Mouse (Mus musculus): ENCODE data around the gene Slc25a3.

Slc25a3 gene

GRCm38 (mm10) chr10:91142654-91143191 lies 18.9 kb upstream of the Slc25a3 start:
- no peak for DNase-seq (ENCODE audit: low read depth, low spot score)

GRCm38 (mm10) chr10:91141564-91141963 lies 17.7 kb upstream of the Slc25a3 start:
- peak; percentile 14 for DNase-seq (ENCODE audit: low read depth, low spot score)

- DNase-seq (ENCODE audit: low read depth, low spot score), result no peak
Measured at GRCm38 (mm10) chr10:91139148-91139766, 15.4 kb upstream of the Slc25a3 start.

- no peak for DNase-seq (ENCODE audit: low read depth, low spot score)
Measured at GRCm38 (mm10) chr10:91138317-91138716, 14.5 kb upstream of the Slc25a3 start.

- no peak for DNase-seq (ENCODE audit: low read depth, low spot score)
Measured at GRCm38 (mm10) chr10:91137400-91137799, 13.5 kb upstream of the Slc25a3 start.

- no peak for DNase-seq (ENCODE audit: low read depth, low spot score)
Measured at GRCm38 (mm10) chr10:91135302-91135972, 11.6 kb upstream of the Slc25a3 start.

- DNase-seq (ENCODE audit: low read depth, low spot score), result no peak
Measured at GRCm38 (mm10) chr10:91131565-91131964, 7.7 kb upstream of the Slc25a3 start.

GRCm38 (mm10) chr10:91130792-91131191 lies 6.9 kb upstream of the Slc25a3 start:
- no peak for DNase-seq (ENCODE audit: low read depth, low spot score)

- no peak for DNase-seq (ENCODE audit: low read depth, low spot score)
Measured at GRCm38 (mm10) chr10:91128551-91129160, 4.8 kb upstream of the Slc25a3 start.

- no peak for DNase-seq (ENCODE audit: low read depth, low spot score)
Measured at GRCm38 (mm10) chr10:91127395-91127794, 3.5 kb upstream of the Slc25a3 start.

- no peak for DNase-seq (ENCODE audit: low read depth, low spot score)
Measured at GRCm38 (mm10) chr10:91126618-91127355, 2.9 kb upstream of the Slc25a3 start.

- no peak for DNase-seq (ENCODE audit: low read depth, low spot score)
Measured at GRCm38 (mm10) chr10:91123281-91123827, 505 bp downstream of the Slc25a3 start.

- no peak for DNase-seq (ENCODE audit: low read depth, low spot score)
Measured at GRCm38 (mm10) chr10:91122646-91123045, 1.2 kb downstream of the Slc25a3 start.

GRCm38 (mm10) chr10:91116958-91117357 lies 6.9 kb downstream of the Slc25a3 start:
- DNase-seq (ENCODE audit: low read depth, low spot score), result no peak

- DNase-seq (ENCODE audit: low read depth, low spot score), result no peak
Measured at GRCm38 (mm10) chr10:91109841-91110240, 14.0 kb downstream of the Slc25a3 start.

GRCm38 (mm10) chr10:91105981-91106380 lies 17.9 kb downstream of the Slc25a3 start:
- DNase-seq (ENCODE audit: low read depth, low spot score), result no peak

GRCm38 (mm10) chr10:91102799-91103590 lies 20.9 kb downstream of the Slc25a3 start:
- DNase-seq (ENCODE audit: low read depth, low spot score), result no peak

- DNase-seq (ENCODE audit: low read depth, low spot score), result no peak
Measured at GRCm38 (mm10) chr10:91101936-91102335, 21.9 kb downstream of the Slc25a3 start.

- DNase-seq (ENCODE audit: low read depth, low spot score), result no peak
Measured at GRCm38 (mm10) chr10:91100101-91100500, 23.8 kb downstream of the Slc25a3 start.

GRCm38 (mm10) chr10:91098056-91098455 lies 25.8 kb downstream of the Slc25a3 start:
- no peak for DNase-seq (ENCODE audit: low read depth, low spot score)
